ENCODE assay signal across 8 mouse cellular contexts in genomic region chr7:119849096-119849495, GRCm38 (mm10). TPM values are rescaled to one million over a fixed set of nuclear protein-coding genes. Genes with fewer than 3 reads are reported as not detected.
DNase-seq lines count a peak whose midpoint lies in the region; ATAC-seq and TF ChIP-seq lines count a peak whose summit lies in the region.

No protein-coding gene starts in this region.

- no peaks in the 10 kb centered on the region for H3K27me3 ChIP-seq in C2C12 (ENCODE audit: control insufficient read depth, insufficient read depth, insufficient read length)
- no peaks in the 10 kb centered on the region for H3K27me3 ChIP-seq in kidney, postnatal 0 days (ENCODE audit: insufficient read depth, low read length)
- no peaks in the 10 kb centered on the region for H3K27me3 ChIP-seq in liver, embryonic 13.5 days

- peak; percentile 49 for TF ChIP-seq CTCF in C2C12 (IDR thresholded peaks at IDR 0.05; ENCODE audit: control insufficient read depth, insufficient read depth, insufficient read length)
- TF ChIP-seq CTCF in kidney, postnatal 0 days (IDR thresholded peaks at IDR 0.05; ENCODE audit: low read depth) = peak; percentile 97

- H3K9me3 ChIP-seq in kidney, postnatal 0 days (replicated peaks; ENCODE audit: low read length) = no peaks in the 10 kb centered on the region
- H3K9me3 ChIP-seq in liver, embryonic 13.5 days (replicated peaks) = no peaks in the 10 kb centered on the region

- H3ac ChIP-seq in C2C12 (ENCODE audit: control insufficient read depth, insufficient read length, low read depth) = no peak overlapping the region

- H3K4me2 ChIP-seq in kidney, postnatal 0 days (ENCODE audit: low read length) = no peak overlapping the region
- no peak overlapping the region for H3K4me2 ChIP-seq in liver, embryonic 13.5 days

- H3K79me2 ChIP-seq in C2C12 (ENCODE audit: control insufficient read depth, insufficient read depth) = no peaks in the 10 kb centered on the region

- no peak overlapping the region for H3K4me3 ChIP-seq in C2C12 (ENCODE audit: insufficient read depth, poor library complexity, severe bottlenecking)
- H3K4me3 ChIP-seq in kidney, postnatal 0 days (replicated peaks; ENCODE audit: low read depth, low read length) = no peak overlapping the region
- H3K4me3 ChIP-seq in liver, embryonic 13.5 days (replicated peaks) = no peak overlapping the region

- H3K36me3 ChIP-seq in C2C12 (ENCODE audit: control insufficient read depth, insufficient read depth) = peaks cover 7% of the 10 kb centered on the region
- H3K36me3 ChIP-seq in kidney, postnatal 0 days (ENCODE audit: insufficient read depth, low read length) = 0 out of 2 replicates have a peak, but pooled peaks cover 6% of the 10 kb centered on the region
- H3K36me3 ChIP-seq in liver, embryonic 13.5 days = peaks cover 23% of the 10 kb centered on the region

- WGBS in kidney, postnatal 0 days = 0% methylated on average over 1 of the region's 1 CpGs
- WGBS in liver, embryonic 13.5 days (ENCODE audit: insufficient replicate concordance) = 14% methylated on average over 1 of the region's 1 CpGs

- H3K9ac ChIP-seq in kidney, postnatal 0 days (ENCODE audit: low read depth, low read length) = no peak overlapping the region
- no peak overlapping the region for H3K9ac ChIP-seq in liver, embryonic 13.5 days

- peak; percentile 69 for DNase-seq in ZHBTc4 (ENCODE audit: low read depth, low spot score)
- peak; percentile 67 to 79 for DNase-seq in cerebellum, postnatal 36 days
- peak; percentile 73 for DNase-seq in gastrocnemius, postnatal 10 days
- peak; percentile 73 for DNase-seq in kidney, postnatal 0 days (ENCODE audit: low spot score)
- peak; percentile 6 for DNase-seq in liver, embryonic 13.5 days
- DNase-seq in retina, adult 2 months (ENCODE audit: low read depth, low spot score) = peak; percentile 26
- peak; percentile 39 to 77 for DNase-seq in urinary bladder, postnatal 4 days (ENCODE audit: low spot score in 2 of 2)

- ATAC-seq in kidney, postnatal 0 days (replicated peaks; ENCODE audit: low FRiP score, low read depth) = no peak
- ATAC-seq in liver, embryonic 13.5 days (ENCODE audit: low read depth) = no peak

- no peaks in the 10 kb centered on the region for H3K4me1 ChIP-seq in kidney, postnatal 0 days (replicated peaks; ENCODE audit: insufficient read depth, low read length)
- peaks cover 4% of the 10 kb centered on the region; the same call in 1 of the 2 replicates for H3K4me1 ChIP-seq in liver, embryonic 13.5 days (replicated peaks)

- no peaks in the 10 kb centered on the region for H3K79me3 ChIP-seq in C2C12 (ENCODE audit: low read depth)

- no peak overlapping the region for H3K27ac ChIP-seq in kidney, postnatal 0 days
- H3K27ac ChIP-seq in liver, embryonic 13.5 days = no peak overlapping the region

TF ChIP-seq in C2C12, 6 proteins besides CTCF, POLR2A, EP300 and RAD21:
- no peak for TF ChIP-seq USF1 (IDR thresholded peaks at IDR 0.05; ENCODE audit: low read depth)
- TF ChIP-seq MAX (IDR thresholded peaks at IDR 0.05) = no peak
- no peak for TF ChIP-seq MYOG (IDR thresholded peaks at IDR 0.05; ENCODE audit: control insufficient read depth, extremely low read depth, insufficient read length)
- no peak for TF ChIP-seq FOSL1 (IDR thresholded peaks at IDR 0.05; ENCODE audit: insufficient read depth, low read length, poor library complexity, severe bottlenecking)
- TF ChIP-seq CEBPB (IDR thresholded peaks at IDR 0.05; ENCODE audit: low read depth) = no peak
- no peak for TF ChIP-seq MYOD1 (IDR thresholded peaks at IDR 0.05; ENCODE audit: control insufficient read depth, insufficient read length, low read depth)

RNA-seq across cellular contexts. Expression of gene Lyrm1, which starts 46.6 kb away (rescaled TPM):
- 2.2 TPM for polyA plus RNA-seq in C2C12 (2012; fragmentation: generic; extraction: Trizol)
- 1 to 10 TPM; 9.2 to 9.9 TPM for total RNA-seq in gastrocnemius, postnatal 10 days (2021)
- 8.5 and 9.3 TPM in 2 replicates for polyA plus RNA-seq in kidney, postnatal 0 days (2015; fragmentation: Nextera tagmentation; extraction: Ambion mirVana)
- polyA plus RNA-seq in liver, embryonic 13.5 days (2015; fragmentation: Nextera tagmentation; extraction: Ambion mirVana) = 3.8 and 3.9 TPM in 2 replicates

RNA-seq across cellular contexts. Expression of gene Dcun1d3, which starts 47.0 kb away (rescaled TPM):
- polyA plus RNA-seq in C2C12 (2012; fragmentation: generic; extraction: Trizol) = 4.9 TPM
- total RNA-seq in gastrocnemius, postnatal 10 days (2021) = 10 to 100 TPM; 12.0 to 14.6 TPM
- polyA plus RNA-seq in kidney, postnatal 0 days (2015; fragmentation: Nextera tagmentation; extraction: Ambion mirVana) = 7.0 and 7.2 TPM in 2 replicates
- 2.0 and 2.5 TPM in 2 replicates for polyA plus RNA-seq in liver, embryonic 13.5 days (2015; fragmentation: Nextera tagmentation; extraction: Ambion mirVana)

RNA-seq across cellular contexts. Expression of gene Eri2, which starts 55.2 kb away (rescaled TPM):
- polyA plus RNA-seq in C2C12 (2012; fragmentation: generic; extraction: Trizol) = 3.3 TPM
- 1 to 10 TPM; 3.1 to 3.2 TPM for total RNA-seq in gastrocnemius, postnatal 10 days (2021)
- 15.8 and 16.4 TPM in 2 replicates for polyA plus RNA-seq in kidney, postnatal 0 days (2015; fragmentation: Nextera tagmentation; extraction: Ambion mirVana)
- polyA plus RNA-seq in liver, embryonic 13.5 days (2015; fragmentation: Nextera tagmentation; extraction: Ambion mirVana) = 12.4 and 15.9 TPM in 2 replicates

RNA-seq across cellular contexts. Expression of gene Rexo5, which starts 55.3 kb away (rescaled TPM):
- polyA plus RNA-seq in C2C12 (2012; fragmentation: generic; extraction: Trizol) = 3.5 TPM
- 1 to 10 TPM; 1.9 to 2.9 TPM for total RNA-seq in gastrocnemius, postnatal 10 days (2021)
- 8.5 and 13.0 TPM in 2 replicates for polyA plus RNA-seq in kidney, postnatal 0 days (2015; fragmentation: Nextera tagmentation; extraction: Ambion mirVana)
- polyA plus RNA-seq in liver, embryonic 13.5 days (2015; fragmentation: Nextera tagmentation; extraction: Ambion mirVana) = 10.7 and 10.8 TPM in 2 replicates

Comparison
In these comparisons a context has a peak if more than half of its experiments do, and no peak if none do; other contexts are left out.
1. DNase-seq: peak in every context shown above with its lines; median percentile 73 in cerebellum, postnatal 36 days; 73 in gastrocnemius, postnatal 10 days; 73 in kidney, postnatal 0 days; 69 in ZHBTc4; 58 in urinary bladder, postnatal 4 days; 26 in retina, adult 2 months; 6 in liver, embryonic 13.5 days.